Comparison of ENCODE assay signal across 23 mouse cellular contexts in genomic region chr2:118031662-118032061, GRCm38 (mm10).
DNase-seq lines count a peak whose midpoint lies in the region; ATAC-seq and TF ChIP-seq lines count a peak whose summit lies in the region.
"Had no signal": no experiment of that assay in that cellular context is flagged by ENCODE, and none has a peak within 500 bp of the region (broad histone marks: within the 10 kb centered on the region; RNA-seq: fewer than 3 reads in every experiment).

No protein-coding gene starts in this region.

- H3K4me3 ChIP-seq in heart, embryonic 11.5 days (ENCODE audit: low read depth, low read length), result no peak overlapping the region
- H3K4me3 ChIP-seq in lung, embryonic 14.5 days (ENCODE audit: low read depth, low read length), result no peak overlapping the region
- H3K4me3 ChIP-seq in megakaryocyte, embryonic 14.5 days (replicated peaks), result peak overlapping the region; percentile 24
- H3K4me3 ChIP-seq: embryonic facial prominence, embryonic 12.5 days; embryonic facial prominence, embryonic 15.5 days; erythroblast, embryonic 14.5 days; forebrain, embryonic 10.5 days; forebrain, embryonic 12.5 days had no signal

- no peaks in the 10 kb centered on the region for H3K9me3 ChIP-seq in heart, embryonic 11.5 days (replicated peaks; ENCODE audit: control insufficient read depth, low read length)
- no peaks in the 10 kb centered on the region for H3K9me3 ChIP-seq in lung, embryonic 14.5 days (ENCODE audit: low read depth, low read length)
- H3K9me3 ChIP-seq in megakaryocyte, embryonic 14.5 days, result no peaks in the 10 kb centered on the region
- H3K9me3 ChIP-seq: embryonic facial prominence, embryonic 12.5 days; embryonic facial prominence, embryonic 15.5 days; forebrain, embryonic 10.5 days; forebrain, embryonic 12.5 days had no signal

- H3K27ac ChIP-seq in heart, embryonic 11.5 days (ENCODE audit: low read depth, low read length), result no peak overlapping the region
- H3K27ac ChIP-seq in lung, embryonic 14.5 days (ENCODE audit: low read depth), result peak overlapping the region; percentile 38
- H3K27ac ChIP-seq: embryonic facial prominence, embryonic 12.5 days; forebrain, embryonic 10.5 days; forebrain, embryonic 12.5 days had no signal

- WGBS in heart, embryonic 11.5 days (ENCODE audit: insufficient replicate concordance), result 56% methylated on average over 2 of the region's 2 CpGs
- 62% methylated on average over 2 of the region's 2 CpGs for WGBS in lung, embryonic 14.5 days

- no peaks in the 10 kb centered on the region for H3K36me3 ChIP-seq in heart, embryonic 11.5 days (ENCODE audit: control insufficient read depth, insufficient read depth, low read length)
- no peaks in the 10 kb centered on the region for H3K36me3 ChIP-seq in lung, embryonic 14.5 days (ENCODE audit: insufficient read depth)
- H3K36me3 ChIP-seq in megakaryocyte, embryonic 14.5 days (replicated peaks; ENCODE audit: low read length), result peaks cover 87% of the 10 kb centered on the region
- H3K36me3 ChIP-seq: embryonic facial prominence, embryonic 12.5 days; embryonic facial prominence, embryonic 15.5 days; forebrain, embryonic 10.5 days; forebrain, embryonic 12.5 days had no signal

- H3K9ac ChIP-seq in heart, embryonic 11.5 days (ENCODE audit: low read depth, low read length), result no peak overlapping the region
- no peak overlapping the region for H3K9ac ChIP-seq in lung, embryonic 14.5 days
- H3K9ac ChIP-seq: embryonic facial prominence, embryonic 12.5 days; embryonic facial prominence, embryonic 15.5 days; forebrain, embryonic 12.5 days had no signal

- peak; percentile 59 for DNase-seq in heart, adult 11 months
- DNase-seq in lung, embryonic 14.5 days, result peak; percentile 57
- no peak for DNase-seq in lung, postnatal 25 days (ENCODE audit: low spot score)
- DNase-seq: adrenal gland, adult 2 months; adrenal gland, postnatal 10 days; adrenal gland, postnatal 25 days; cerebellum, adult 11 months; cerebellum, adult 18-20 months; cerebellum, adult 8-10 months; cerebellum, adult 9-11 months; cerebellum, postnatal 14 days; cerebellum, postnatal 36 days; embryo, embryonic 11 days had no signal

- H3K27me3 ChIP-seq in heart, embryonic 11.5 days (ENCODE audit: control insufficient read depth, insufficient read depth, low read length), result no peaks in the 10 kb centered on the region
- H3K27me3 ChIP-seq in lung, embryonic 14.5 days (ENCODE audit: insufficient read depth, low read length), result no peaks in the 10 kb centered on the region
- no peaks in the 10 kb centered on the region for H3K27me3 ChIP-seq in megakaryocyte, embryonic 14.5 days (replicated peaks)
- H3K27me3 ChIP-seq: embryonic facial prominence, embryonic 12.5 days; embryonic facial prominence, embryonic 15.5 days; forebrain, embryonic 12.5 days had no signal

- no peak for TF ChIP-seq CTCF in lung, embryonic 14.5 days (IDR thresholded peaks at IDR 0.05; ENCODE audit: low read depth)

- ATAC-seq in heart, embryonic 11.5 days (replicated peaks; ENCODE audit: insufficient number of reproducible peaks, low FRiP score, low TSS enrichment), result no peak
- ATAC-seq in lung, embryonic 14.5 days (ENCODE audit: insufficient read depth), result peak; percentile 29; the same call in 1 of the 2 replicates
- ATAC-seq in megakaryocyte, adult 5-6 weeks (ENCODE audit: poor library complexity, severe bottlenecking), result no peak
- ATAC-seq: forebrain, embryonic 14.5 days; forebrain, embryonic 16.5 days had no signal

- no peak overlapping the region for H3K4me2 ChIP-seq in heart, embryonic 11.5 days
- H3K4me2 ChIP-seq in lung, embryonic 14.5 days, result no peak overlapping the region
- H3K4me2 ChIP-seq: embryonic facial prominence, embryonic 12.5 days; embryonic facial prominence, embryonic 15.5 days; forebrain, embryonic 12.5 days had no signal

- no peaks in the 10 kb centered on the region for H3K4me1 ChIP-seq in heart, embryonic 11.5 days (ENCODE audit: control insufficient read depth, insufficient read depth, low read length)
- H3K4me1 ChIP-seq in lung, embryonic 14.5 days (ENCODE audit: insufficient read depth), result peaks cover 11% of the 10 kb centered on the region
- H3K4me1 ChIP-seq in megakaryocyte, embryonic 14.5 days, result peaks cover 90% of the 10 kb centered on the region
- H3K4me1 ChIP-seq: embryonic facial prominence, embryonic 12.5 days; forebrain, embryonic 10.5 days; forebrain, embryonic 12.5 days had no signal
